Mouse (Mus musculus): Measurements from ENCODE around the gene Sept5. TPM values are rescaled to one million over a fixed set of nuclear protein-coding genes. Genes with fewer than 3 reads are reported as not detected.

Gene Sept5
- 8.4 and 8.5 TPM in 2 replicates for polyA plus RNA-seq (2015; fragmentation: Nextera tagmentation; extraction: Ambion mirVana)

DNA sequence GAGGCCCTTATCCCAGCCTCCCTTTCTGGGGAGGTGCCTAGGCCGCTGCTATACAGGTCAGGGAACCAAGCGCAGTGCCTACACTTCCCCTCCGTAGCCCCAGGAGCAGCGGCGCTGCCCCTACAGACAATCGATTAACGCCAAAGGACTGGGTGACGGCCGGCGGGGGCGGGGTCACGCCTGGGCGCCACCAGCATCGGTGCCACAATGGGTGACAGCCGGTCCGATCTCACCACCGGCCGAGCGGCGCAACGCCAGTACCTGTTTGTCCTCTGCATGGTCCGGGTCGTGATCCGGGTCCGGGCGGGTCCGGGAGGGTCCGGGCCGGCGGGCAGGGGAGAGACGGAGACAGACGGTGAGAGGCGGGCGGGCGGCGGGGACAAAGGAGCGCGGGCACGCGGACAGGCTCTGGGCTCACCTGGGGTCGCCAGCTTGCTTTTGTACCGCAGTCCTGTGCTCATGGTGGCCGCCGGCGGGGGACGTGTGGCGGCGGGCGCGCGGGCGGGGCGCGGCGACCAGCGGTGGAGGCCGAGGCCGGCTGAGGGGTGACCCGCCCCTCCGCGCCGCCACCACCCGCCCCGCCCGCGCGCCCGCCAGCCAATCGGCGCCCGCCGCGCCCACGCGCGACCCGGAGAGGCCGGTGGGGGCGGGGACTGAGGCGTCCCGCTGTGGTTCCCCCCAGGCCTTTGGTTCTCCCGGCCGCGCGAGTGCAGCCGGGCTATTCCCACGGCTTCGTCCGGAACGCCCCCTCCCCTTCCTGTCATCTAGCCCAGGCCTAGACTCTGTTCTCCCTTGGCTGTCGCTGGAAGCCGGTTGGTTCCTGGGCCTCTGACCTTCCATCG is at the start of gene Sept5:
Sept5 (minus strand) TSS at position 565 of the 842 bp plus-strand sequence.
- peak; percentile 57 for ATAC-seq (replicated peaks; ENCODE audit: extremely low read depth, insufficient read depth, low FRiP score)
- Histone ChIP-seq H3K9me3 (replicated peaks; ENCODE audit: control insufficient read depth, low read length) (no peaks in the 10 kb centered on the region), H3K36me3 (ENCODE audit: control insufficient read depth, insufficient read depth) (no peaks in the 10 kb centered on the region), H3K4me2 (ENCODE audit: low read depth, low read length) (peak within 1 kb of the TSS; percentile 72), H3K9ac (ENCODE audit: low read length) (peak within 1 kb of the TSS; percentile 69), H3K4me3 (ENCODE audit: low read length) (peak within 1 kb of the TSS; percentile 63), H3K4me1 (ENCODE audit: control insufficient read depth, insufficient read depth, low read length) (peaks cover 11% of the 10 kb centered on the region), H3K27me3 (ENCODE audit: control insufficient read depth, insufficient read depth, low read length) (peaks cover 49% of the 10 kb centered on the region), H3K27ac (ENCODE audit: low read length) (no peak within 1 kb of the TSS)
- WGBS = under 1% methylated on average over 65 of the region's 93 CpGs

DNA sequence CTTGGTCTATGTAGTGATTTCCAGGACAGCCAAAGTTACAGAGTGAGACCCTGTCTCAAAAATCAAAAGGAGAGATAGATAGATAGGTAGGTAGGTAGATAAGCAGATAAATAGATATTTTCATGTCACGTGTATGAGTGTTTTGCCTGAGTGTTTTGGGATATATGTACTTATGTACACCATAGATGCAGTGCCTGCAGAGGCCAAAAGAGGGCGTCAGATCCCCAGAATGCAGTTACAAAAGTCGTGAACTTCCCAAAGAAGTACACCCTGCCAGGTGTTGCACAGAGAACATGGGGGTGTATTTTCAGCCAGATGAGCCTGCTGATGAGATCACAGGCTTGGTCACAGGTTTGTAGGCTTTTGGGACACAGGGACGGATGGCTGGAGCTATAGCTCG is 49.4 kb upstream of the Sept5 start:
- no peak overlapping the region for H3K4me3 ChIP-seq (ENCODE audit: low read length)
- no peak overlapping the region for H3K27ac ChIP-seq (ENCODE audit: low read length)
- H3K9me3 ChIP-seq (replicated peaks; ENCODE audit: control insufficient read depth, low read length) = no peaks in the 10 kb centered on the region
- no peaks in the 10 kb centered on the region for H3K36me3 ChIP-seq (ENCODE audit: control insufficient read depth, insufficient read depth)
- H3K9ac ChIP-seq (ENCODE audit: low read length) = no peak overlapping the region
- H3K4me1 ChIP-seq (ENCODE audit: control insufficient read depth, insufficient read depth, low read length) = no peaks in the 10 kb centered on the region
- no peaks in the 10 kb centered on the region for H3K27me3 ChIP-seq (ENCODE audit: control insufficient read depth, insufficient read depth, low read length)
- no peak overlapping the region for H3K4me2 ChIP-seq (ENCODE audit: low read depth, low read length)
- no peak for ATAC-seq (replicated peaks; ENCODE audit: extremely low read depth, insufficient read depth, low FRiP score)
- 48% methylated on average over 5 of the region's 5 CpGs for WGBS

DNA sequence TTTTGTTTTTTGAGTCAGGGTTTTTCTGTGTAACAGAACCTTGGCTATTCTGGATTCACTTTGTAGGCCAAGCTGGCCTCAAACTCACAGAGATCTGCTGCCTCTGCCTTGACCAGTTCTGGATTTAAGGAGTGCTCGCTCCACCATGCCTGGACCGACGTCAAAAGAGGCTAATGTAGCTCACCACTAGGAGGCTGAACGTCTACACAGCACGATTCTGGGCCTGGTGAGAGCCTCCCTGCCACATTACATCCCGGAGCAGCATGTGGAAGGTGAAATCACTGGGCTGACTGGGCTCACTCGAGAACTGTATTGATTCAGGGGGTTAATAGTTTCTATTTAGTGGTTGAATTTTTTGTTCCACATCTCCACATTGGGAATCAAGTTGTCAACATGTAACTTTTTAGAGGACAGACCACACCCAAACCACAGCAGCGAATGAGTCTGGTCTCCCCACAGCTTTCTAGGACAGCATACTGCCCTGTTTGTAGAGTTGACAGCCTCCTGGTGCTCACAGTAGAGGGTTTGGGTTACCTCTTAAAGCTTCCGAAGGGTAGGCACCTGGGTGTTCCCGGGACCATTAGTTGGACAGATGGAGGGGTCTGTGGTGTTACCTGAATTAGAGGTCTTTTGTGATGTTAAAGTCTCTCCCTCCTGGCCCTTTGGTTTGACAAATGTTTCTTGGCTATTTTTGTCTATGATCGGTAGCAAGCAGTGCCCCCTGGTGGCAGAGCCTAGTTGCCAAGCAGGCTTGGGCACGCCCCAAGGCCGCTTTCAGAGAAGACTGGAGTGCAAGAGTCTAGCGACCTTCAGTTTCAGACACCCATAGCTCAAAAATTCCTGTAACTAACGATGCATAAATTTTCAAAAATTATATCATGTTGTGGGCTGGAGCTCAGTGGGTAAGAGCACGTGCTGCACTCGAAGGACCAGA is 48.3 kb upstream of the Sept5 start:
- H3K4me2 ChIP-seq (ENCODE audit: low read depth, low read length) = no peak overlapping the region
- H3K4me3 ChIP-seq (ENCODE audit: low read length) = no peak overlapping the region
- no peaks in the 10 kb centered on the region for H3K9me3 ChIP-seq (replicated peaks; ENCODE audit: control insufficient read depth, low read length)
- H3K36me3 ChIP-seq (ENCODE audit: control insufficient read depth, insufficient read depth) = no peaks in the 10 kb centered on the region
- 31% methylated on average over 17 of the region's 17 CpGs for WGBS
- no peak overlapping the region for H3K27ac ChIP-seq (ENCODE audit: low read length)
- no peaks in the 10 kb centered on the region for H3K27me3 ChIP-seq (ENCODE audit: control insufficient read depth, insufficient read depth, low read length)
- no peaks in the 10 kb centered on the region for H3K4me1 ChIP-seq (ENCODE audit: control insufficient read depth, insufficient read depth, low read length)
- ATAC-seq (replicated peaks; ENCODE audit: extremely low read depth, insufficient read depth, low FRiP score) = no peak
- no peak overlapping the region for H3K9ac ChIP-seq (ENCODE audit: low read length)

DNA sequence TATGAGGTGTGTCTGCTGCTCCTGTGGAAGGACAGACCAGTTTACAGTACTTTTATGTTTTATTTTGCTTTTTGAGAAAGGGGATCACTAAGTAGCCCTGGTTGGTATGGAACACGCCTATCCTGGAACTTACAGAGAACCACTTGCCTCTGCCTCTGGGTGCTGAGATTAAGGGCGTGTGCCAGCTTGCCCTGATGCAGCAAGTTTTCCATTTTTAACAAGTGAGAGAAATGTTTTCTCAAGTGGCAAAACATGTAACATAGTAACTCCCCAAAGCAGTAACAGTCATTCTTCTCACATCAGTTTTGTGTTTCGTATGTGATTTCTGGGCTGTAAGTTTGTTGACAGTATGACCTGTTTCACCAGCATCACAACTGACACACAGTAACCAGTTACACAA is 43.3 kb upstream of the Sept5 start:
- ATAC-seq (replicated peaks; ENCODE audit: extremely low read depth, insufficient read depth, low FRiP score) = no peak
- no peak overlapping the region for H3K4me3 ChIP-seq (ENCODE audit: low read length)
- H3K27ac ChIP-seq (ENCODE audit: low read length) = no peak overlapping the region
- H3K9me3 ChIP-seq (replicated peaks; ENCODE audit: control insufficient read depth, low read length) = no peaks in the 10 kb centered on the region
- no peaks in the 10 kb centered on the region for H3K4me1 ChIP-seq (ENCODE audit: control insufficient read depth, insufficient read depth, low read length)
- H3K4me2 ChIP-seq (ENCODE audit: low read depth, low read length) = no peak overlapping the region
- H3K36me3 ChIP-seq (ENCODE audit: control insufficient read depth, insufficient read depth) = no peaks in the 10 kb centered on the region
- H3K9ac ChIP-seq (ENCODE audit: low read length) = no peak overlapping the region
- 71% methylated on average over 3 of the region's 3 CpGs for WGBS
- no peaks in the 10 kb centered on the region for H3K27me3 ChIP-seq (ENCODE audit: control insufficient read depth, insufficient read depth, low read length)

DNA sequence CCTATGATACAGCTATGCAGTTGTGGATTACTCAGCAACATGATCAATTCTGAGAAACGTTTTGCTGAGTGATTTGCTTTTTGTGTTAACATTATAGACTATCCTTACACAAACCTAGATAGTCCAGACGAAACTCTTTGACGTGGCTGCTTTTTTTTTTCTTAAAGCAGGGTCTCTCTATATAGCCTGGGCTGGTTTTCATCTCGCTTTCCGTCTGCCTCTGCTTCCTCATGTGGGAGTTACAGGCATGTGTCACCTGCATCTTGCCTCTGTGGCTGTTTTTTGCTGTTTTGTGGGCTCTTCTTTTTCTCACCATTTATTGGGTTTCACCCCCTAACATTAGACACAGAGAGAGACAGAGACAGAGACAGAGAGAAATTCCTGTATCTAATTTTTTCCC is 42.3 kb upstream of the Sept5 start:
- H3K4me1 ChIP-seq (ENCODE audit: control insufficient read depth, insufficient read depth, low read length) = no peaks in the 10 kb centered on the region
- WGBS = 48% methylated on average over 5 of the region's 5 CpGs
- H3K4me2 ChIP-seq (ENCODE audit: low read depth, low read length) = no peak overlapping the region
- H3K9me3 ChIP-seq (replicated peaks; ENCODE audit: control insufficient read depth, low read length) = no peaks in the 10 kb centered on the region
- no peaks in the 10 kb centered on the region for H3K36me3 ChIP-seq (ENCODE audit: control insufficient read depth, insufficient read depth)
- H3K9ac ChIP-seq (ENCODE audit: low read length) = no peak overlapping the region
- no peak overlapping the region for H3K4me3 ChIP-seq (ENCODE audit: low read length)
- H3K27ac ChIP-seq (ENCODE audit: low read length) = no peak overlapping the region
- no peak for ATAC-seq (replicated peaks; ENCODE audit: extremely low read depth, insufficient read depth, low FRiP score)
- no peaks in the 10 kb centered on the region for H3K27me3 ChIP-seq (ENCODE audit: control insufficient read depth, insufficient read depth, low read length)

DNA sequence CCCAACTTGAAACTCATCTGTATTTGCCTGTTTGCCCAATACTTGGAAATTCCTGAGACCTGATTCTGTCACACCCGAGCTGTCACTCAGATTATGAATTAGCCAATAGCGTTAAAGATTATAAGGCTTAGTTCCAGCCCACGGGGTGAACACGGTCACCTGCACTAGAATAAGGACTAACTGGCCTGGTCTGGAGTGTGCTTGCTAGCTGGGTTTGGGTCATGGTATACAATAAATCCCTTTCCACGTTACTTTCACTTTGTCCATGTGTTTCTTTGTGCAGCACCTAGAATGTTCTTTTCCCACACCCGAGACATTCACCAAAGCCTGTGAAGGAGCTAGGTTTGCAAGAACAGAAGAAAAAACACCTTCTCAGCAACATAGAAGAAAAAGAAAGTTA is 40.2 kb upstream of the Sept5 start:
- H3K9ac ChIP-seq (ENCODE audit: low read length) = no peak overlapping the region
- H3K36me3 ChIP-seq (ENCODE audit: control insufficient read depth, insufficient read depth) = no peaks in the 10 kb centered on the region
- H3K4me3 ChIP-seq (ENCODE audit: low read length) = no peak overlapping the region
- no peaks in the 10 kb centered on the region for H3K4me1 ChIP-seq (ENCODE audit: control insufficient read depth, insufficient read depth, low read length)
- WGBS = 75% methylated on average over 6 of the region's 6 CpGs
- H3K9me3 ChIP-seq (replicated peaks; ENCODE audit: control insufficient read depth, low read length) = no peaks in the 10 kb centered on the region
- no peaks in the 10 kb centered on the region for H3K27me3 ChIP-seq (ENCODE audit: control insufficient read depth, insufficient read depth, low read length)
- no peak for ATAC-seq (replicated peaks; ENCODE audit: extremely low read depth, insufficient read depth, low FRiP score)
- no peak overlapping the region for H3K27ac ChIP-seq (ENCODE audit: low read length)
- no peak overlapping the region for H3K4me2 ChIP-seq (ENCODE audit: low read depth, low read length)

DNA sequence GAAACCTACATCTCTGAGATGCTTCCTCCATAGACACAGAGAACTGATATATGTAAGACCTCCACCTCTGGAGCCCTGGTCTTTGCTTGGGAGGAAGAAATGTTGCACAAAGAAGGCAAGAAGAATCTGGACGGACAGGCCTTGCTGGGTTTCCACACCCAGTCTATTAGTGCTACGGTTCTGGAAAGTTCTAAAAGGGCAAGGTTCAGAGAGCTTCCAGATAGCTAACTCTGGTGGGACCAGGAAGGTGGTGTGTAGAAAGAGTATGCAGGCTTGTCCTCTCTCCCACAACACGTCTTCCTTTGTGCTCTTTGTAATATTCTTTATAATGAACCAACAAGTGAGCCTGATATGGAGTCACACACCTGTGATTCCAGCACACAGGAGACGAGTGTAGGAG is 28.8 kb upstream of the Sept5 start:
- 75% methylated on average over 4 of the region's 4 CpGs for WGBS
- Histone ChIP-seq H3K4me3 (ENCODE audit: low read length) (no peak overlapping the region), H3K4me1 (ENCODE audit: control insufficient read depth, insufficient read depth, low read length) (no peaks in the 10 kb centered on the region), H3K9me3 (replicated peaks; ENCODE audit: control insufficient read depth, low read length) (no peaks in the 10 kb centered on the region), H3K27me3 (ENCODE audit: control insufficient read depth, insufficient read depth, low read length) (no peaks in the 10 kb centered on the region), H3K4me2 (ENCODE audit: low read depth, low read length) (no peak overlapping the region), H3K36me3 (ENCODE audit: control insufficient read depth, insufficient read depth) (no peaks in the 10 kb centered on the region), H3K9ac (ENCODE audit: low read length) (no peak overlapping the region), H3K27ac (ENCODE audit: low read length) (no peak overlapping the region)
- no peak for ATAC-seq (replicated peaks; ENCODE audit: extremely low read depth, insufficient read depth, low FRiP score)

DNA sequence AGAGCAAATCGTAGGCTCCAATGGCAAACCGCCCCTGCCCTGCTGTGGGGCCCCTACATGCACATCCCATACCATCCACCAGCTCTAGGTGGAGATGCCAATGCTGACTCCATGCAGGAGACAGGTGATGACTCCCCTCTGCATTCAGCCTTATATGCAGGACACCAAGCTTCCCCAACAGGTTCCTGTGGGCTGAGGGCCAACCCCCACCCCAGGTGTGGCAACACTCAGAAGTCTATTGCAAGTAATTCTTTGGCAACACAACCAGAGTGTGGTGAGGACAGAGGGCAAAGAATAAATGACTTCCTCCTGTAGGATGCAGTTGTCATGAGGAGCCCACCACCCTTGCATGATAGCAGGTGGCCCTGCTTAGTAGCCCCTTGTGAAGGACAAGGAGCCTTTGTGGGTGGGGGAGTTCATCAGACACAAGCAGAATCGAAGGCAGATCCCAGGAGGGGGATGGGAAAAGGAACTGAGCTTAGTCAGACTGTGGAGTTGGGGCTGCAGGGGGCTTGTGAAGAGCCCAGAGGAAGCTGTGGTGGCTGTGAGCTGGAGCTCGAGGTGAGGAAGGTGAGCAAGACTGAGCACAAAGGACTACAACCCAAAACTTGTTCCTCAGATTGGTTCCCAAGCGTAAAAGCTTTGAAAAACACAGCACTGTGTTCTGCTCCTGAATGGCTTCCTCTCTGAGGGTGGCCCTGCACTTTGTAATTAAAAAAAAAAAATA is 25.8 kb upstream of the Sept5 start:
- H3K4me2 ChIP-seq (ENCODE audit: low read depth, low read length) = no peak overlapping the region
- 58% methylated on average over 5 of the region's 5 CpGs for WGBS
- no peak overlapping the region for H3K4me3 ChIP-seq (ENCODE audit: low read length)
- H3K27me3 ChIP-seq (ENCODE audit: control insufficient read depth, insufficient read depth, low read length) = no peaks in the 10 kb centered on the region
- H3K9me3 ChIP-seq (replicated peaks; ENCODE audit: control insufficient read depth, low read length) = no peaks in the 10 kb centered on the region
- no peak for ATAC-seq (replicated peaks; ENCODE audit: extremely low read depth, insufficient read depth, low FRiP score)
- no peak overlapping the region for H3K9ac ChIP-seq (ENCODE audit: low read length)
- H3K36me3 ChIP-seq (ENCODE audit: control insufficient read depth, insufficient read depth) = no peaks in the 10 kb centered on the region
- H3K27ac ChIP-seq (ENCODE audit: low read length) = no peak overlapping the region
- H3K4me1 ChIP-seq (ENCODE audit: control insufficient read depth, insufficient read depth, low read length) = no peaks in the 10 kb centered on the region

Data from heart, embryonic 16.5 days (tissue).